Mouse (Mus musculus) ovary, postnatal 36 days (tissue): ENCODE measurements around the gene Limd2.
"Not testable (repeated sequence)": the region's sequence is repeated elsewhere in the genome, so short reads cannot be mapped to it uniquely, and the experiment has no call there.

Experiments
- DNase-seq: peaks from one replicate; pipeline ENCODE4 v3.0.0; 2022; ENCODE audit warnings: low spot score, mixed read lengths

Gene Limd2

GRCm38 (mm10) chr11:106126727-106127373, 33.8 kb downstream of the Limd2 start:
- not testable (repeated sequence) for DNase-seq

GRCm38 (mm10) chr11:106125827-106126226, 34.8 kb downstream of the Limd2 start:
- no peak for DNase-seq

GRCm38 (mm10) chr11:106124784-106125183, 35.9 kb downstream of the Limd2 start:
- DNase-seq: no peak

- no peak for DNase-seq
Measured at GRCm38 (mm10) chr11:106122736-106123135, 37.9 kb downstream of the Limd2 start.

- DNase-seq: no peak
Measured at GRCm38 (mm10) chr11:106122221-106122620, 38.4 kb downstream of the Limd2 start.

GRCm38 (mm10) chr11:106111688-106112087, 49.0 kb downstream of the Limd2 start:
- DNase-seq: no peak
